Mouse (Mus musculus): ENCODE data around the gene Banp. TPM values are rescaled to one million over a fixed set of nuclear protein-coding genes. Genes with fewer than 3 reads are reported as not detected.

Banp gene
- polyA plus RNA-seq, 1 experiment from 2014 or later, result 34.9 TPM

DNA sequence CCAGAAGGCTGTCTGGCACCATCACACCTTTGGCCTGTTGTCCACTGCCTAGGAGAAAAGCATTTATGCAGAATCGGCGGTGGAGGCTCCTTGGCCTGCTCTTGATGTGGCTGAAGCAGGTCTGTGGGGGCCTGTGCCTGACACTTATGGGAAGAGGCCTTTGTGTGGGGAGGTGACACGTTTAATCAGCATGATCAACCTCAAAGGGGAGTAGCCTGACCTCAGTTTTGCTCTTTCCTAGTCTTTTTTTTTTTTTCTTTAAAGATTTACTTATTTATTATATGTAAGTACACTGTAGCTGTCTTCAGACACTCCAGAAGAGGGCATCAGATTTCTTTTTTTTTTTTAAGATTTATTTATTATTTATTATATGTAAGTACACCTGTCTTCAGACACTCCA is 13.3 kb downstream of the Banp start:
- WGBS, result 71% methylated on average over 3 of the region's 3 CpGs

DNA sequence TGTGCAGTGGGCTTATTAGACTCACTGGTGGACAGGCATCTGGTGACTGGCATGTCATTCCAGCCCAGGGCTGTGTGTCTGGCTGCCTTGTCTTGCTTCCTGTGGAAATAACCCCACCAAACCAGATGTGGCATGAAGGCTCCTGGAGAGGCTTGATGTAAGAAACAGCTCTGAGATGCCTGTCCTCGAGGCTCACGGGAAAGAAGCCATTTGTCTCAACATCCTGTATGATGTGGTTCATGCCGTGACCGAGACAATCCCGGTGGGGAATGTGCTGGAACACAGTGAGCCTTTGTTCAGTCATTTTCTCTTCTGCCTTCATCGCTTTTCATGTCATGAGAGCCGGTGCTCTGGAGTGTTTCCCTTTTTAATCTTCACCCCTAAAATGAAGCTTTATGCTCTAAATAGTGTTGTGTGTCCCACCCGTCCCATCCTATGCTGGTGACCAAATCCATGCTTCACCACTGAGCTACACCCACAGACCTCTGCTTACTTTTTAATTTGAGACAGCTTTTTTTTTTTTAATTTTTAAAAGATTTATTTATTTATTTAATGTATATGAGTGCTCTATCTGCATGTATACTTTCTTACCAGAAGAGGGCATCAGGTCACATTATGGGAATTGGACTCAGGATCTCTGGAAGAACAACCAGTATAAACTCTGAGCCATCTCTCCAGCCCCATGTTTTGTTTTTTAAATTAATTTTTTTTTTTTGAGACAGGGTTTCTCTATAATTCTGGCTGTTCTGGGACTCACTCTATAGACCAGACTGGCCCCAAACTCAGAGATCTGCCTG is 15.4 kb downstream of the Banp start:
- H3K27me3 ChIP-seq (replicated peaks; ENCODE audit: control insufficient read depth, insufficient read depth, low read length), result no peaks in the 10 kb centered on the region
- H3K9me3 ChIP-seq (ENCODE audit: control insufficient read depth, low read length), result no peaks in the 10 kb centered on the region
- ATAC-seq (ENCODE audit: low read depth), result no peak
- H3K36me3 ChIP-seq (ENCODE audit: control insufficient read depth, insufficient read depth, low read length), result no peaks in the 10 kb centered on the region
- peak overlapping the region; percentile 75 for H3K27ac ChIP-seq (replicated peaks; ENCODE audit: low read depth, low read length)
- no peak overlapping the region for H3K9ac ChIP-seq (ENCODE audit: low read depth, low read length)
- 39% methylated on average over 8 of the region's 8 CpGs for WGBS
- peak; percentile 62 for DNase-seq (ENCODE audit: low spot score)
- H3K4me3 ChIP-seq (ENCODE audit: low read depth, low read length), result no peak overlapping the region
- peaks cover 26% of the 10 kb centered on the region for H3K4me1 ChIP-seq (ENCODE audit: control insufficient read depth, insufficient read depth, low read length)
- H3K4me2 ChIP-seq (ENCODE audit: low read depth, low read length), result no peak overlapping the region

More for the DNA sequence above, 13.3 kb downstream of the Banp start:
- Histone ChIP-seq H3K9ac (ENCODE audit: low read depth, low read length) (no peak overlapping the region), H3K4me3 (ENCODE audit: low read depth, low read length) (no peak overlapping the region), H3K36me3 (ENCODE audit: control insufficient read depth, insufficient read depth, low read length) (no peaks in the 10 kb centered on the region), H3K9me3 (ENCODE audit: control insufficient read depth, low read length) (no peaks in the 10 kb centered on the region), H3K4me1 (ENCODE audit: control insufficient read depth, insufficient read depth, low read length) (peaks cover 26% of the 10 kb centered on the region), H3K27ac (replicated peaks; ENCODE audit: low read depth, low read length) (no peak overlapping the region), H3K27me3 (replicated peaks; ENCODE audit: control insufficient read depth, insufficient read depth, low read length) (no peaks in the 10 kb centered on the region), H3K4me2 (ENCODE audit: low read depth, low read length) (no peak overlapping the region)
- ATAC-seq (ENCODE audit: low read depth) (no peak), DNase-seq (ENCODE audit: low spot score) (no peak)

DNA sequence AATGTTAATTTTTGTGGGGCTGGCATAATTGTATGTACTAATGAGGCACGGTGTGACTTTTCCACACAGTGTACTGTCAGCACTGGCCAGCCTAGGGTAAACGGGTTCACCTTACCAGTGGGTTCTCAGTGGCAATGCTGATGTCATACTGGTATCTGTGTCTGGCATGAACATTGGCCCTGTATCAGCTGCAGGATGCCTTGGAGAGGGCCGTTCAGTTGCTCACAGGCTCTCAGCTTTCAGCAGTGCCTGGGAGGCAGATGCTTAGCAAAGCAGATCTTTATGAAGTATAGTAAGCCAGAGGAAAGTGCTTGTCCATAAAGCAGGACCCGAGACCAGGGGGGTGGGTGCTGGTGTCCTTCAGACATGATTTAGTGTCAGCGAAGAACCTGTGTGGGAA is 16.6 kb downstream of the Banp start:
- no peaks in the 10 kb centered on the region for H3K36me3 ChIP-seq (ENCODE audit: control insufficient read depth, insufficient read depth, low read length)
- ATAC-seq (ENCODE audit: low read depth) (no peak), DNase-seq (ENCODE audit: low spot score) (no peak)
- H3K4me2 ChIP-seq (ENCODE audit: low read depth, low read length), result no peak overlapping the region
- no peaks in the 10 kb centered on the region for H3K9me3 ChIP-seq (ENCODE audit: control insufficient read depth, low read length)
- H3K4me1 ChIP-seq (ENCODE audit: control insufficient read depth, insufficient read depth, low read length), result peaks cover 26% of the 10 kb centered on the region
- H3K9ac ChIP-seq (ENCODE audit: low read depth, low read length), result no peak overlapping the region
- H3K4me3 ChIP-seq (ENCODE audit: low read depth, low read length), result no peak overlapping the region
- H3K27ac ChIP-seq (replicated peaks; ENCODE audit: low read depth, low read length), result peak overlapping the region; percentile 54; the same call in 1 of the 2 replicates
- H3K27me3 ChIP-seq (replicated peaks; ENCODE audit: control insufficient read depth, insufficient read depth, low read length), result no peaks in the 10 kb centered on the region
- WGBS, result 55% methylated on average over 5 of the region's 5 CpGs

DNA sequence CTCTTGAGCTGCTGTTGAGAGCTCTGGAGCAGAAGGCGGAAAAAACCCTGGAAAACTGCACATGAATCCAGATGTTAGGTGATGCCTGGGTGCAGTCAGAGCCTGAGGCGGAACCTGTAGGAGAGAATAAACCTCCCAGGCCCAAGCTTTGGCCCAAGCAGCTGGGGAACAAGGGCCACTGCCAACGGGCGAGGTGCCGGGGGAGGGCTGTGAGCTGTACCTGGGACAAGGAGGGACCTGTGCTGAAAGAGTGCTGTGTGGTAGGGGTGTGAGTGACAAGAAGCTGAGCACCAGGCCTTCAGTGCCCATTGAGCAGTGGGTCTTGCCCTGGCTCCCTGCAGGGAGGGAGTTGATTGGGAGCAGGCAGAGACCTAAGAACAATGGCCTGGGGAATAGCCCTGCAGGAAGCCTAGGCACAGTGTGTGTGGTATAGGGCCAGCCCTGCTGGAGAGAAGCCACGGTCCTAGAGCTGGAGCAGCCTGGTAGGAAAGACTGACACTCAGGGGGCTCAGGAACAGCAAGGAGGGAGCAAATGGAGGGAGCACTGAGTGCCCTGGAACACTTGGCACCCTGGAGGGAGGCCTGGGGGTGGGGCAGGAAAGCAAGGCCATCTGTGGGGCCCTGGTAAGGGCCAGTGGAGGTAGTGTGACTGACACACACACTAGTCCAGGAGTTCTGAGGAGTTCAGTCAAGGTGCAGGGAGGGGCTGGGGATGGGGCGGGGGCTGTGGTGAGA is 17.3 kb downstream of the Banp start:
- ATAC-seq (ENCODE audit: low read depth), result peak; percentile 17; the same call in 1 of the 2 replicates
- peak overlapping the region; percentile 54; the same call in 1 of the 2 replicates for H3K27ac ChIP-seq (replicated peaks; ENCODE audit: low read depth, low read length)
- WGBS, result 52% methylated on average over 7 of the region's 7 CpGs
- H3K9ac ChIP-seq (ENCODE audit: low read depth, low read length), result 0 out of 2 replicates have a peak overlapping the region, but pooled peaks have one; percentile 35
- no peak overlapping the region for H3K4me3 ChIP-seq (ENCODE audit: low read depth, low read length)
- H3K27me3 ChIP-seq (replicated peaks; ENCODE audit: control insufficient read depth, insufficient read depth, low read length), result no peaks in the 10 kb centered on the region
- no peaks in the 10 kb centered on the region for H3K36me3 ChIP-seq (ENCODE audit: control insufficient read depth, insufficient read depth, low read length)
- H3K4me1 ChIP-seq (ENCODE audit: control insufficient read depth, insufficient read depth, low read length), result peaks cover 26% of the 10 kb centered on the region
- H3K4me2 ChIP-seq (ENCODE audit: low read depth, low read length), result no peak overlapping the region
- DNase-seq (ENCODE audit: low spot score), result no peak
- no peaks in the 10 kb centered on the region for H3K9me3 ChIP-seq (ENCODE audit: control insufficient read depth, low read length)

DNA sequence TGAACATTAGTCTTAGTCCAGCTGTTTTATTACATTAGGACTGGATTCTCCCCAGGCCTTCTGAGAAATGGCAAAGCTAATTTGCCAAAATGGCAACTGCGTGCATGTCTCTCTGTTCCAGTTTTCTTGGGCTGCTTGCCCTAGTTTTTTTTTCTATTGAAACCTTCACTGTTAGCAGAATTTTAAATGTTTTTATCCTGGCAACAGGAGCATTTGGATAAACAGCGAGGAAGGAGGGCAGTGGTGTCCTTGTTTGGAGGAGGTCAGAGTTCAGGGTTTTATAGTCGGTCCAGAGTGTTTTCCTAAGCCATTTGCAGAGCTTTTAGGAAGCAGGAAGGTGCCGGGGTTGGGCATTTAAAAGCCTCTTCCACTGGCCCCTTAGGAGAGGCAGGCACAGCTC is 18.4 kb downstream of the Banp start:
- Histone ChIP-seq H3K4me1 (ENCODE audit: control insufficient read depth, insufficient read depth, low read length) (peaks cover 26% of the 10 kb centered on the region), H3K4me2 (ENCODE audit: low read depth, low read length) (no peak overlapping the region), H3K27ac (replicated peaks; ENCODE audit: low read depth, low read length) (0 out of 2 replicates have a peak overlapping the region, but pooled peaks have one; percentile 41), H3K27me3 (replicated peaks; ENCODE audit: control insufficient read depth, insufficient read depth, low read length) (no peaks in the 10 kb centered on the region), H3K4me3 (ENCODE audit: low read depth, low read length) (no peak overlapping the region), H3K9ac (ENCODE audit: low read depth, low read length) (no peak overlapping the region), H3K36me3 (ENCODE audit: control insufficient read depth, insufficient read depth, low read length) (no peaks in the 10 kb centered on the region), H3K9me3 (ENCODE audit: control insufficient read depth, low read length) (no peaks in the 10 kb centered on the region)
- DNase-seq (ENCODE audit: low spot score), result no peak
- ATAC-seq (ENCODE audit: low read depth), result no peak
- 43% methylated on average over 4 of the region's 4 CpGs for WGBS

DNA sequence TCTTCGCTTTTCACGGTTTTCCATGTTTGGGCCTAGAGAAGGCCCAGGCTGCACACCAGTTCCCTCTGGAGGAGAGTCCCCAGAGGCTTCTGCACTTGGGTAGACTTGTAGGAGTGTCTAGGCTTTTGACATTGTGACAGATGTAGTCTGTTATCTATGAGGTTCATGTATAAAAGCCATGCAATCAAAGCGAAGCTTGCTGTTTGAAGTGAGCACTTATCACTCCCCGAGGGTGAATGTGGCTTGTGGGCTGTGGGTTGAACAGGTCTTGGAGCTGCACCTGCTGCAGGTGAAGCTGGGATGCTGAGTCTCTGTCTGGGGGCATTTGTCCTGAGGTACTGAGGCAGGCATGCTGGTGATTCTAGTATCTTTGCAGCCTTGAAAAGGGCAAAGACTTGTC is 19.0 kb downstream of the Banp start:
- ATAC-seq (ENCODE audit: low read depth), result no peak
- peaks cover 26% of the 10 kb centered on the region for H3K4me1 ChIP-seq (ENCODE audit: control insufficient read depth, insufficient read depth, low read length)
- no peak overlapping the region for H3K27ac ChIP-seq (replicated peaks; ENCODE audit: low read depth, low read length)

DNA sequence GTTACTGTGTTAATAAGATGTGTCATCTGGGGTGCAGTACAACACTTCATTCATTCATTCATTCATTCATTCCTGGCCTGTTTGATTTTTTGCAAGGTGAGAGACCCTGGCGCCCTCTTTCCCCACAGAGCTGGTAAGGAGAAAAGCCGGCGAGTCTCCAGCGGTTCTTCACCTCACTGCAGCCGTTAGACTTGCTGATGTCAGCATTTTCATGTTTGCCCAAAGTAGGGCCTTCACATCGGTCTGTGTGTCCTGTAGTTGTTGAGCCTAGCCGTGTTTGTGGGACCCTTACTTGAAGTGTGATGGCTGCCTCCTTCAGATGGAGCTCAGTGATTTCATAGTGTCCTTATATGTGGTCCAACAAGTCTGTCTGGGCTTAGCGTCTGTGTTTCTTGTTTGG is 20.7 kb downstream of the Banp start:
- Histone ChIP-seq H3K4me3 (ENCODE audit: low read depth, low read length) (no peak overlapping the region), H3K27me3 (replicated peaks; ENCODE audit: control insufficient read depth, insufficient read depth, low read length) (no peaks in the 10 kb centered on the region), H3K4me1 (ENCODE audit: control insufficient read depth, insufficient read depth, low read length) (peaks cover 23% of the 10 kb centered on the region), H3K9me3 (ENCODE audit: control insufficient read depth, low read length) (no peaks in the 10 kb centered on the region), H3K36me3 (ENCODE audit: control insufficient read depth, insufficient read depth, low read length) (peaks cover 14% of the 10 kb centered on the region), H3K27ac (replicated peaks; ENCODE audit: low read depth, low read length) (0 out of 2 replicates have a peak overlapping the region, but pooled peaks have one; percentile 39), H3K4me2 (ENCODE audit: low read depth, low read length) (no peak overlapping the region), H3K9ac (ENCODE audit: low read depth, low read length) (0 out of 2 replicates have a peak overlapping the region, but pooled peaks have one; percentile 30)
- DNase-seq (ENCODE audit: low spot score) (no peak), ATAC-seq (ENCODE audit: low read depth) (no peak)
- 82% methylated on average over 8 of the region's 8 CpGs for WGBS

More for the DNA sequence above, 19.0 kb downstream of the Banp start:
- Histone ChIP-seq H3K27me3 (replicated peaks; ENCODE audit: control insufficient read depth, insufficient read depth, low read length) (no peaks in the 10 kb centered on the region), H3K36me3 (ENCODE audit: control insufficient read depth, insufficient read depth, low read length) (no peaks in the 10 kb centered on the region), H3K4me3 (ENCODE audit: low read depth, low read length) (no peak overlapping the region), H3K4me2 (ENCODE audit: low read depth, low read length) (no peak overlapping the region), H3K9ac (ENCODE audit: low read depth, low read length) (no peak overlapping the region), H3K9me3 (ENCODE audit: control insufficient read depth, low read length) (no peaks in the 10 kb centered on the region)
- 69% methylated on average over 4 of the region's 4 CpGs for WGBS
- DNase-seq (ENCODE audit: low spot score), result no peak

DNA sequence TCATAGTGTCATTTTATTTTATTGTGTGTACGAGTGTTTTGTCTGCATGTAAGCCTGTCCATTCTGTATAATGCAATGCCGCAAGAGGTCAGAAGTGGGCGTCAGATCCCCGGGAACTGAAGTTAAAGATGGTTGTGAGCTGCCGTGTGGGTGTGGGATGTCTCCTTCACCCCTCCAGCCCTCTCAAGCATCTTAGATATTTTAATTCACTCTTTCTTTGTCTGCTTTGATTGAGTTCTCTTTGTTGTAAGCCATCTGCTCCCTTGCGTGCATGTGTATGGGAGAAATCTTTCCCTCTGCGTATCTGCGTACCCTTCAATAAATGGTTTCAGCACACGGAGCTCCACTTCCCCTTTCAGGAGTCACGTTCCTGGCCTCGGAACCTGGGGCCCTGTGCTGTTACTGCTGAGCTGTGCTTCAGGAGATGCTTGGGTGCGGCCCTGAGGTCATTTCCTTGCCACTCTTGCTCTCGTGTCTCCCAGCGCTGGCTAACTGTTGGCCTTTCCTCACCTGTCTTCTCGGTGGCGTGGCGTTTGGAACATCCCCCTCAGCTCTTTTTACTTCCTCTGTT is 22.0 kb downstream of the Banp start:
- Histone ChIP-seq H3K4me3 (ENCODE audit: low read depth, low read length) (no peak overlapping the region), H3K9ac (ENCODE audit: low read depth, low read length) (no peak overlapping the region), H3K27ac (replicated peaks; ENCODE audit: low read depth, low read length) (no peak overlapping the region), H3K27me3 (replicated peaks; ENCODE audit: control insufficient read depth, insufficient read depth, low read length) (no peaks in the 10 kb centered on the region), H3K4me2 (ENCODE audit: low read depth, low read length) (no peak overlapping the region), H3K9me3 (ENCODE audit: control insufficient read depth, low read length) (no peaks in the 10 kb centered on the region), H3K4me1 (ENCODE audit: control insufficient read depth, insufficient read depth, low read length) (peaks cover 12% of the 10 kb centered on the region), H3K36me3 (ENCODE audit: control insufficient read depth, insufficient read depth, low read length) (peaks cover 27% of the 10 kb centered on the region)
- ATAC-seq (ENCODE audit: low read depth), result no peak
- 72% methylated on average over 17 of the region's 17 CpGs for WGBS
- DNase-seq (ENCODE audit: low spot score), result no peak
